Mouse (Mus musculus) C2C12 (cell line): ENCODE data around the gene Gm49711. TPM values are rescaled to one million over a fixed set of nuclear protein-coding genes. Genes with fewer than 3 reads are reported as not detected.

ENCODE experiments used
- H3K27me3 ChIP-seq: one replicate; pipeline ENCODE4 v1.6.1; 2011; ENCODE audit not compliant: control insufficient read depth, insufficient read depth, insufficient read length
- H3K36me3 ChIP-seq: one replicate; pipeline ENCODE4 v1.6.1; 2011; ENCODE audit not compliant: control insufficient read depth, insufficient read depth
- H3K4me3 ChIP-seq: one replicate; pipeline ENCODE4 v1.5.1; 2011; ENCODE audit warnings: mild to moderate bottlenecking, control low read depth; ENCODE audit not compliant: poor library complexity, insufficient read depth, severe bottlenecking
- H3K79me2 ChIP-seq: one replicate; pipeline ENCODE4 v1.6.1; 2011; ENCODE audit not compliant: control insufficient read depth, insufficient read depth
- H3K79me3 ChIP-seq: one replicate; pipeline ENCODE4 v1.6.1; 2011; ENCODE audit warnings: low read depth, control low read depth
- H3ac ChIP-seq: one replicate; pipeline ENCODE3; 2011; ENCODE audit warnings: low read depth; ENCODE audit not compliant: control insufficient read depth, insufficient read length
- CEBPB ChIP-seq: IDR thresholded peaks from one replicate; pipeline ENCODE4 v1.6.1; 2011; ENCODE audit warnings: low read depth, mild to moderate bottlenecking, control low read depth, moderate library complexity
- CTCF ChIP-seq: IDR thresholded peaks from one replicate; pipeline ENCODE4 v1.5.1; 2011; ENCODE audit not compliant: control insufficient read depth, insufficient read depth, insufficient read length
- FOSL1 ChIP-seq: IDR thresholded peaks from one replicate; pipeline ENCODE4 v1.8.0; 2011; ENCODE audit warnings: mild to moderate bottlenecking, low read length; ENCODE audit not compliant: poor library complexity, insufficient read depth, severe bottlenecking
- MAX ChIP-seq: IDR thresholded peaks from one replicate; pipeline ENCODE4 v1.6.1; 2011; ENCODE audit warnings: mild to moderate bottlenecking, control low read depth
- MYOD1 ChIP-seq: IDR thresholded peaks from one replicate; pipeline ENCODE4 v1.6.1; 2011; ENCODE audit warnings: low read depth; ENCODE audit not compliant: control insufficient read depth, insufficient read length
- MYOG ChIP-seq: IDR thresholded peaks from one replicate; pipeline ENCODE4 v1.6.1; 2011; ENCODE audit not compliant: control insufficient read depth, insufficient read length; ENCODE audit errors: extremely low read depth
- USF1 ChIP-seq: IDR thresholded peaks from one replicate; pipeline ENCODE4 v1.6.1; 2011; ENCODE audit warnings: low read depth, mild to moderate bottlenecking, control low read depth, moderate library complexity
- long read RNA-seq, 2 experiments: library from polyadenylated mRNA; unstranded; transcript quantifications; one replicate each; pipeline ENCODE4 v2.0.0; 2019 to 2020
- polyA plus RNA-seq: library from polyadenylated mRNA; unstranded; fragments of >200 nt; fragmentation: generic; extraction: Trizol; gene quantifications from one replicate; pipeline ENCODE4 v1.2.1, GENCODE M21; 2012; ENCODE audit warnings: missing spikeins

Gm49711 gene
- polyA plus RNA-seq = 0.09 TPM
- long read RNA-seq, experiment 1, partial matches to known transcripts = 0 of 1 reads
- long read RNA-seq, experiment 1, other reads (novel, unspliced or antisense) = 1 of 1 reads
- long read RNA-seq, experiment 2 = 0 reads

DNA sequence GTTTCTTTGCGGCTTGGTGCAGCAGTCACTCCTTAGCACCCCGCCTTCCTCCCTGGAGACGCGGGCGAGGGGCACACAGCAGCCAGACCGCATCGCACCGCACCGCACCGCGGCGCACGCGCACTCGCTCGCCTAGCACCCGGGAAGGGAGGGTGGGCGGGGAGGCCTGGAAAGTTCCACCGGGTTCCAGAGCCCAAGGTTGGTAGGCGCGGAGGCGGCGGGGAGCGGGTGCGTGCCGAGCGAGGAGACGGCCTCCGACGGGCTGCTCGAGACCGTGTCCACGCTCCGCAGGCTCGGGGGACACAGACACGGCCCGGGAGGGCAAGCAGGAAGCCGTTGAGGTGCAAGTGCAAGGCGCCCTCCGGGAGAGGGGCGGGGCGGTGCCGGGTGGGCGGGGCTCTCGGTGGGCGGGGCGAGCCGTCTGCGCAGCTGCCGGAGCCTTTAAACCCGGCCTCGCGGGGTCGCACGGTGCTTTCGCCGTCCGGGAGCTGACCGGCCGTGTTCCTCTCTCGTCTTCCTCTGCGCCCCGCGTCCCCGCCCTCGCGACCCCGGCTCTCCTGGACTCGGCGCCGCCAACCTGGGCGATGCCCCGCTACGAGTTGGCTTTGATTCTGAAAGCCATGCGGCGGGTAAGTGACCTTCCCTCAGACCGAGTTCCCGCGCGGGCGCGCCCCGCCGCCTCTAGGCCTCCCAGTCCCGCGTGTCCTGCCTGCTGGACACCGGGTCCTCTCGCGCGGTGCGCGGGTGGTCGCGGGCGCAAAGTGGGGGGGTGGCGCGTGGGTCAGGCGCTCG is at the start of gene Gm49711, which contains the start of the genes Mrps6 and Slc5a3:
Gene Gm49711 (plus strand): TSS at position 465 of the 792 bp plus-strand sequence.
Gene Mrps6 (plus strand): TSS at position 419 of the 792 bp plus-strand sequence.
Gene Slc5a3 (plus strand): TSS at position 471 of the 792 bp plus-strand sequence.
- Histone ChIP-seq H3K79me3 (peaks cover 46% of the 10 kb centered on the region), H3K36me3 (peaks cover 36% of the 10 kb centered on the region), H3K79me2 (peaks cover 50% of the 10 kb centered on the region), H3ac (peak within 1 kb of the TSS; percentile 100), H3K4me3 (peak within 1 kb of the TSS; percentile 92), H3K27me3 (no peaks in the 10 kb centered on the region)
- no peak for TF ChIP-seq CEBPB
- TF ChIP-seq CTCF = no peak
- TF ChIP-seq FOSL1 = no peak
- no peak for TF ChIP-seq MYOD1
- no peak for TF ChIP-seq USF1
- no peak for TF ChIP-seq MAX
- TF ChIP-seq MYOG = no peak

DNA sequence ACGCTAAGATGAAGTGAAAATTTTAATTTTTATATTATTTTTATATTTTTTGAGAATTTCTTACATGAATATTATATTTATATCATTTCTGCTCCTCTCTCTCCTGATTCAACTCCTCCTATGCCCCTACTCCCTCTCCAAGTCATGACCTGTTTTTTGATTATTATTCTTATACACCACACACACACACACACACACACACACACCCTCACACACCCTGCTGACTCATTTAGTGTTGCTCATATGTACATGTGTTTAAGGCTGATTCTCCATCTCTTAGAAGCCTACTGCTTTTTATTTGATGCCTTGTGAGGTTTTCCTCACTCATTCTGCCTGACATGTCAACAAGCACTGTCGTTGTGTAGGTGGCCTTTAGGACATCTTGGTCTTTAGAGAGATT is 48.5 kb upstream of the Gm49711 start:
- H3K36me3 ChIP-seq = no peaks in the 10 kb centered on the region
- no peak overlapping the region for H3ac ChIP-seq
- no peak overlapping the region for H3K4me3 ChIP-seq
- no peaks in the 10 kb centered on the region for H3K27me3 ChIP-seq
- no peaks in the 10 kb centered on the region for H3K79me3 ChIP-seq
- no peaks in the 10 kb centered on the region for H3K79me2 ChIP-seq
- TF ChIP-seq MYOD1 = no peak
- no peak for TF ChIP-seq CTCF
- no peak for TF ChIP-seq USF1
- TF ChIP-seq CEBPB = no peak
- no peak for TF ChIP-seq MAX
- TF ChIP-seq FOSL1 = no peak
- TF ChIP-seq MYOG = no peak

DNA sequence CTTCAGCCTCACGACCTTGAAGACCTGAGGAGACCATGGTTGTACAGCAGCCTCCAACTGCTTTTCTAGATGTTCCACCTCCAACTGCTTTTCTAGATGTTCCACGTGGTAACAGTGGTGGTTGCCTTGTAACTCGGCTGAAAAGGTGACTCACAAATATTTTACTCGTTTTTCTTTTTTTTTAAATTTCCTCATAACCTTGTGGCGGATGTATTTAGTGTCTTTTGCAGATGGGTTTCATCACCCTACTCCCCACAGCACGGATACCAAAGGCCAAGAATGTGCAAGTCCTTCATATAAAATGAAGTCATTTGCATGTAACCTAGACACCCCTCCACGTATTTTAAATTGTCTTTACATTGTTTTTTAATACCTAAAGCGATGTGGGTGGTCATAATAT is 41.3 kb upstream of the Gm49711 start:
- Histone ChIP-seq H3ac (no peak overlapping the region), H3K27me3 (no peaks in the 10 kb centered on the region), H3K79me3 (no peaks in the 10 kb centered on the region), H3K36me3 (no peaks in the 10 kb centered on the region), H3K79me2 (no peaks in the 10 kb centered on the region), H3K4me3 (no peak overlapping the region)
- TF ChIP-seq CTCF = no peak
- TF ChIP-seq FOSL1 = no peak
- TF ChIP-seq CEBPB = peak; percentile 18

DNA sequence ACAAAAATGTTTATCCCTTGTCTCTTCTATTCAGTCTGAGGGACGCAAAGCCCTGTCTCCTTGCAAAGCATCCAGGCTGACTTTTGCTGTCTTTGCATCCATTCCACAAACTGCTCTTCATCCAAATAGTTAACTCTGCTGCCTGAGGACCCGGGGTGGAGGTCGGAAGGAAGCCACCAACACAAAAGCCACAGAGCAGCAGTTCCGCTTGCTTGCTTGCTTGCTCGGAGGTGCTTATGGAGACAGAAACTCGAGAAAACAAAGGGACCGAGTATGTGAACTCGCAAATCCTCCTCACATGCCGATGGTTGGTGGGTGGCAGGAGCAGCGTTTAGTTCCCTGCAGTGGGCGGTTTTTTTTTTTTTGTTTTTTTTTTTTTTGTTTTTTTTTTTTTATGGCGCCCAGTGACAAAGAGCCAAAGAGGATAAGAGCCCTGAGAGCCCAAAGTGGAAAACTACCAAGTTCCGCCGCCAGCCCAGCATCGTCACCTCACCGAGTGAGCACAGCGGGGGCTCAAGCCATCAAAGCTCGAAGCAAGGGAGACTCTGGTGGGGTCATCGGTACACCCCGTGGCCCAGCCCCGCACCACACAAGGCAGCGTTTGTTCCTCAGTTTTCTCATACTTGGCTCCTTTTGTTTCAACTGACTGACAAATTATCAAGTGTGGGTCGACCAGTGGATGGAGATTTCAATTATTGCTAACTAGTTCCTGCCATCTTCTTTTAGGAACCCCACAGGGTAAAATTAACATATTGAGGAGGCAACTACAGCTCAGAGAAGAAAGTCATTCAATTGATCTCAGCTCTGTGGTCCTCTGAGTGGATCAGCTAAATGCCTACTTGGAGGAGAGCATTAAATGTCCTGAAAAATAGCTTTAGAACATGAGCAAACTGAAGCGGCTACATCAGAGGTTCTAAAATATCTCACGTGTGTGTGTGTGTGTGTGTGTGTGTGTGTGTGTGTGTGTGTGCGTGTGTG is 38.7 kb upstream of the Gm49711 start:
- H3K36me3 ChIP-seq = no peaks in the 10 kb centered on the region
- no peak overlapping the region for H3K4me3 ChIP-seq
- no peaks in the 10 kb centered on the region for H3K27me3 ChIP-seq
- H3ac ChIP-seq = no peak overlapping the region
- no peak for TF ChIP-seq MYOG
- no peak for TF ChIP-seq CTCF
- no peak for TF ChIP-seq MAX
- no peak for TF ChIP-seq CEBPB
- TF ChIP-seq MYOD1 = no peak
- no peak for TF ChIP-seq FOSL1
- no peak for TF ChIP-seq USF1
- no peaks in the 10 kb centered on the region for H3K79me3 ChIP-seq
- no peaks in the 10 kb centered on the region for H3K79me2 ChIP-seq

DNA sequence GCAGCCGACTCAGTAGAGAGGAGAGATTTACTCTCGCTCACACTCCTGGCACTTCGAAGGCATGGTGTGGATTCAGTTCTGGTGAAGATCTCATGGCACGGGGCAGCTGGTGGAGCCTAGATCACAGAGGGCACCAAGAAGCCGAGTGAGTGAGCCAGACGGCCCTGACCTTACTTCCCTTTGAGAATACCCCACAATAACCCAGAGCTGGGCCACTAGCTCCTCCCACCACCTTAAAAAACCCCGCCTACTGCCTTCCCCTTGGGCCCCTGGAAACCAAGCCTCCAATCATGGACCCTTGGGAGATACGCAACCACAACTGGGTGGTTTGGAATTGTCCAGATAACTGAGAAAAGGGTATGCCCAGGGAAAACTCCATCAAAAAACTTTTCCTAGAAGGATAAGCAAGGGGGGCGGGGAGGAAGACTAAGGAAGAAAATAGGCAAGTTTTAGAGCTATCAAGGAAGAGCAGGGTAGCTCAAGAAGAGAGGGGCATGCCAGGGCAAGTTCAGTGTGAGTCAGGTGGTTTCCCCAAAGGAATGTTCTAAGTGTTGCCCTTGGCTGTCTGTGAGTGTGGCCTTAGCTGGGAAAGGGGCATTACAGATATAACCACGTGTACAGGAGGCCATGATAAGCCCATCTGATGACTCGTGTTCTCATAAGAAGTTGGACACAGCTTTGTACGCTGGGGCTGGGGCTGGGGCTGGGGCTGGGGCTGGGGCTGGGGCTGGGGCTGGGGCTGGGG is 36.3 kb upstream of the Gm49711 start:
- Histone ChIP-seq H3K79me3 (no peaks in the 10 kb centered on the region), H3K36me3 (no peaks in the 10 kb centered on the region), H3K27me3 (no peaks in the 10 kb centered on the region), H3K4me3 (no peak overlapping the region), H3K79me2 (no peaks in the 10 kb centered on the region), H3ac (no peak overlapping the region)
- TF ChIP-seq FOSL1 (no peak), MYOG (no peak), MYOD1 (no peak), CTCF (no peak), USF1 (no peak), MAX (no peak), CEBPB (no peak)
